Mouse (Mus musculus): ENCODE measurements around the gene Eif2ak1.

GRCm38 (mm10) chr5:143817116-143817930 is at the start of gene Eif2ak1:
- TF ChIP-seq CTCF (IDR thresholded peaks at IDR 0.05; ENCODE audit: low read depth, low read length) (peak; percentile 21; the same call in 1 of the 2 replicates), POLR2A (IDR thresholded peaks at IDR 0.05; ENCODE audit: extremely low read depth, insufficient read depth, low read length) (peak; percentile 17)

Data from liver, adult 2 months (tissue).